Mouse (Mus musculus) liver, adult (tissue): ENCODE results near the gene Cox10.

Experiments used
- GATA4 ChIP-seq: IDR thresholded peaks from 2 replicates; pipeline ENCODE4 v1.6.1; 2014; ENCODE audit warnings: mild to moderate bottlenecking, low read length; ENCODE audit not compliant: insufficient replicate concordance

Gene Cox10

DNA sequence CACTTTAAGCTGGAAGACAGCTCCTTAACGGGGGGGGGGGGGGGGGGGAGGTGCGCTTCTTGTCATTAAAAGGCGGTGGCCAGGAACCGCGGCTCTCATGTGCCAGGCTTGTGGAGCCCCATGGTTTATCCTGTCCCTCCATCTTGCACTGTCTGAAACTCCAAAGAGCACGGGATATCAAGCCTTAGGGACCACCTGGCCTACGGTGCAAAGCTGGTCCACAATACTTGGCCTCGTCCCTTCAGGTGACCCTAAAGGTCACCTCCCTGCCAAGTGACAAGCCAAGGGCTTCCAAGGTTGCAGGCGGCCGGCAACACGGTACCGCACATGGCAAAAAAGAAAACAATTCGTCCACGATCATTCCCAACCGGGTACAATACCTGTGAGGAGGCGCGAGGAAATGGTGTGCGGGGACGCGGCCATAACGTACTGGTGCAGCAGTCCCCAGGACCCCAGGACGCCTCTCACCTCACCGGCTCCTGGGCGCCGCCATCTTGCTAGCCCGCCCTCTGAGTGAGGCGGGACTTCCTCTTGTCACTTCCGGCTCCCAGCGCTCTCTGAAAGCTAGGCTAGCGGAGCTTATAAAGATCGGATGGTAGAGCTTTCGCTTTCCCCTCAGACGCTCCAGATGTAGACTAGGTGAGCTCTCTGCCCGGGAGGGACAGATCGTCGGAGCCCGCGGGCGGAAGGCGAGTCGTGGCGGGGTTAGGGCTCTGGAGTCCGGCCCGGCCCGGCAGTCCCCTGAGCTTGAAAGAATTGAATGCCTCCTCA lies at the start of gene Cox10:
Cox10 (minus strand) TSS at position 513 of the 771 bp plus-strand sequence.
- peak; percentile 14; the same call in 1 of the 2 replicates for TF ChIP-seq GATA4

DNA sequence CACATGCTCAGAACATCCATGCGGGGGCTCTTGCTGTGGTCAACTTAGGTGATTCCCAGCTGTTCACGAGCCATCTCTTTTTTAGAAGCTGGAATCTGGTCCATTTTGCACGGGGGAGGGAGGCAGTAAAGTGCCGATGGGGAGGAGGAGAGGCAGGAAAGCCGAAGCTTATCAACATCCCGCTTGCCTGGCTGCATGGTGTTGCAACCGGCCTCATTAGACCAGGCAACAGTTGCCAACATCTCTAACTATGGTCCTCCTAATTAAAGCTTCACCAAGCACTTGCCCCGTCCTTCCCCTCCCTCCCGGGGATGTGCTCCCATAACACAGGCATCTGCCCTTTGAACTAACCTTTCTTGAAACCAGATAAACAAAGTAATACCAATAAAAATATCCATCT lies 48.7 kb upstream of the Cox10 start:
- peak; percentile 66; the same call in 1 of the 2 replicates for TF ChIP-seq GATA4

- TF ChIP-seq GATA4 = no peak
Measured at GRCm38 (mm10) chr11:64125471-64125870, 46.2 kb upstream of the Cox10 start.

GRCm38 (mm10) chr11:64116711-64117110 lies 37.4 kb upstream of the Cox10 start:
- no peak for TF ChIP-seq GATA4

DNA sequence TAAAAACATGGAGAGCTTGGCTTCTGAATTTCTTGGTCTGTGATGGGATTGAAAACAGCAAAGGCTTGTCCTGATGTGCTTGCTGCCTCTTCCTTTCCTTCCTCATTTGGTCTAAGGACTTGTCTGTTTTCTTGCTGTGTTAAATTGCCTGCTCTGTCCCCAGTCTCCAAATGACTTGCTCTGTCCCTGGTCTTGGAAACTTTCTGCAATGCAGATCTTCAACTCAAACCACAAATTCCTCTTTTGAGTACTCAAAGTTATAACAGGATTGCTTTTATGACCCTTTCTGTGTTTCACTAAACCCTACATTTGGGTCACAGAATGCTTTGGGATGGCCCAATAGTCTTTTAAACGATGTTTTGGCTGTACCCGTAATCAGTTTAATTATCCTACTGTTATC lies 36.6 kb upstream of the Cox10 start:
- no peak for TF ChIP-seq GATA4

- no peak for TF ChIP-seq GATA4
Measured at GRCm38 (mm10) chr11:64115101-64115500, 35.8 kb upstream of the Cox10 start.

DNA sequence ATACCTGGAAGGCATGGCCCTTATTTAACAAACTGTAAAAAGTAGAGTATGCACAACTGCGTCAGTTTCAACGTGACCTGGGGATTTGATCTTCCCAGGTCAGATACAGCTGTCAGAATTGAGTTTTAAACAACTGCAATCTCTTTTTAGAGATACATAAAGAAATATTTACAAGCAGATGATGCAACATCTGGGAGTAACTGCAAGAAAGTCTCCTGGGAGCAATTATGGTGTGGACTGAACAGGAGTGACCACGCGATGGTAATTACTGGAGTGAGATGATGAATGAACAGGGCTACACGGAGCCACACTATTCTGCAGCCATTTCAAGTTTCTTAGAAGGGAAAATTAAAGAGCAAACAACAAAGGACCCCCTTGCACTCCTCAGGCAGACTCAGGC lies 20.8 kb upstream of the Cox10 start:
- TF ChIP-seq GATA4 = no peak

- no peak for TF ChIP-seq GATA4
Measured at GRCm38 (mm10) chr11:64093058-64093457, 13.8 kb upstream of the Cox10 start.

DNA sequence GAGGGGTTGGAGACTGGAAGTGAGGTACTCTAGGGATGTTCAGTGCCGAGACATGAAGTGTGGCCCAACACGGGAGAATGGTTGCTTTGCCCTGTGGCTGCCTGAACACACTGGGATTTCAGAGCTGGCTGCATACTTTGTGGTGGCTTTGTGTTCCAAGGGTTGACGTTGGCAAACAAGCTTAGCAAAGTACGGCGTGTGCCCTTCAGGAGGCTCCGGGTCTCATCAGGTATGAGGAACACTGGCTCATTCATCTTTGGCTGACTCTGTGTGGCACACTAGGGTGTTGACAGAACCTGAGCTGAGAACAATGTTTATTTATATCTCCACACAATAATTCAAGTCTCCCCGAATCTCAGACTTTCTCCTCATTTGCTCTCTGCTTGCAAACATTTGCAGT lies 11.9 kb upstream of the Cox10 start:
- no peak for TF ChIP-seq GATA4

DNA sequence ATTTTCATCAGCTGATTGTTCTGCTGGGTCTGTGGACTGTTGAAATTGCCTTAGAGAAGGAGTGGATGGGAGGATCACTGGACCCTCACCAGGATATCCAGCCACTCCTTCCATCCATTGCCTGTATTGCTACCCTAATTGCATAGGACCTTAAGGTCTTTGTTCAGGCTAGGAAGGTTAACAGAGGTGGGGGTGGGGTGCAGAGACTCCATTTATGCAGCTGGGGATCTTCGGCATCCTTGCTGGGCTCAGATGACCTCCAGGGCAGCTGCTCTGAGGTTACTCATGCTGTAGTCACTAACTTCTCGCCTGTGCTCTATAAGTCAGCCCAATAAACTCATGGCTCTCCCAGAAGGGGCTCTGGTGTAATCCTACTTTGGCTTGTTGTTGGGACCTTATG lies 10.4 kb upstream of the Cox10 start:
- no peak for TF ChIP-seq GATA4

GRCm38 (mm10) chr11:64085888-64086287 lies 6.6 kb upstream of the Cox10 start:
- no peak for TF ChIP-seq GATA4

GRCm38 (mm10) chr11:64079727-64080081 lies 436 bp upstream of the Cox10 start:
- no peak for TF ChIP-seq GATA4

DNA sequence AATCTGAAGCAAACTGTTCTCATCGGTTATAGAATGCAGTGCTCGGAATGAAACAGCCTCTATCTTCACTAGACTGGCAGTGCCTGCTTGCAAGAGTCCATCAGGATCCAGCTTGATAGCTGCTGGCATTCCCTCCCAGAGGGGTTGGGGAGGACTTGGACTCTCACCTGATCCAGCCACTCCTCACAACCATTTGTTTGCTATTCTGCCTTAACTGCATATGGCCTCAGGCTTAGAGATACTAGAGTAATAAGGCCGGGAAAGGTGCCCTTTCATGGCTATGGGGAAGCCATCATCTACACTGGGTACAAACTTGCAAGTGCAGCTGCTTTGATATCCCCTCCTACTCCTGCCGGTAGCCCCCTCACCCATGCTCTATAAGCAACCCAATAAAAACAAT lies 3.1 kb downstream of the Cox10 start:
- no peak for TF ChIP-seq GATA4

DNA sequence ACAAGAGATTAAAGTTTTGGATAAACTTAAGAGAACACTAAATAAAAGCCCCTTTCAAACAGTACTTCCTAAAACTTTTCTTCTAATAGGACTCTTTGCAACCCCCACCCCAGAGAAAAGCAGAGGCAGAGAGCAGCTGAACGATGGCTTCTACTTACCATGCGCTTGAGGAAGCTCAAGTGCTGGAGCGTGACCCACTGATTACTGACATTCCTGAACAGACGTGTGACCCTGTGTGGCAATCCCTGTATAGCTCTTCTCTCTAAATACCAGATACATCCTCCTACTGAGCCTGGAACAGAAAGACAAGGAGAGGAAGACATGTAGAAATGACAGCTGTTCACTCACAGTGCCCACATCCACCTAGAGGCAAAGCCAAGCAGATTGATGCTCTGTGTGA lies 5.9 kb downstream of the Cox10 start:
- TF ChIP-seq GATA4 = no peak

DNA sequence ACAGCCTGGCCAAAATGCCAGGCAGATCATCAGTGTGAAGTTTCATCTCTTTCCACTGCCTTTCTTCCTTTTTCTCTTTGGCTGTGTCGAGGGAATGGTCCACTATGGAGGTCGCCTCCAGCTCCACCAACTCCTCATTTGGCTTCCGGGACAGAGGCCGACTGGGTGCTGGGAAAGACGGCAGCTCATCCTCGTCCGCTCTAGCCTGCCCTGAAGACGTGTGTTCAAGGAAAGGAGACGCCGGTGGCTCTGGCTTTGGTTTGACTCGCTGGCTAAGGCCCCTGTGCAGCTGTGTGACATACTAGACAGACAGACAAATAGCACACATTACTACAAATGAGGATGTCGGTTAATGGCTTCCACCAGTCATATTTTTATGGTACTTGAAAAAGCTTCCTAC lies 7.7 kb downstream of the Cox10 start:
- TF ChIP-seq GATA4 = no peak

DNA sequence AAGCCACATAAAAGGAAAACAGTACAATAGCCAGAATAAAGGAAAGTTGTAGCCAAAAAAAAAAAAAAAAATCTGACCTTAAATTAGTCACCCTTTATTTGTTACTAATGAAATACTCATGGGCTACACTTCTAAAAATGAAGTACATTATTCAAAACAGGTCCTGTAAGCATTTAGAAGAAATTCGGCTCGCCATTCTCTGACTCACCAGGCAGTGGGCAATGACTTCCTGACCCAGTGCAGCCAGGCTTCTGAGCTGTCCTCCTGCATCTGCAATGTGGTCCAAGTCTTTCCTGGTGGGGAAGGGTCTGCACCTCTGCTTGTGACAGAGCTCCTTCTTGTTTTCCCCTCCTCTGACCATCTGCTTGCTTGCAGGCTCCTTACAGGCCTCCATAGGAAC lies 13.3 kb downstream of the Cox10 start:
- TF ChIP-seq GATA4 = no peak

DNA sequence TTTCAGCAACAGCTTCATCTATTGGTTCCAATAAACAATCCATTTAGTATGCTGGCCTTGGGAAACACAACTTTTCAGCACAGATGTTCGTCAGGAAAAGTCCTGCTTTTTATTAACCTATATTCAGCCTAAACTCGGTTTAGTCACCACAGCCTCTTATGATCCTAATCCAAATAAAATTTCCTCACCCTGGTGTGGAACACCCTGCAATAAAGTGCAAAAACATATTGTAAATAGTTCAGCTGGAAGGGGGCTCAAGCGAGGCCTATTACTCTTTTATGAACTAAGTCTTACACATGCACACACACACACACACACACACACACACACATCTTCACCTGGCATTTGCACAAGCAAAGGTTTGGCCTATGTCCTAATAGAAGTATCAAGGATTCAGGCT lies 16.1 kb downstream of the Cox10 start:
- no peak for TF ChIP-seq GATA4

DNA sequence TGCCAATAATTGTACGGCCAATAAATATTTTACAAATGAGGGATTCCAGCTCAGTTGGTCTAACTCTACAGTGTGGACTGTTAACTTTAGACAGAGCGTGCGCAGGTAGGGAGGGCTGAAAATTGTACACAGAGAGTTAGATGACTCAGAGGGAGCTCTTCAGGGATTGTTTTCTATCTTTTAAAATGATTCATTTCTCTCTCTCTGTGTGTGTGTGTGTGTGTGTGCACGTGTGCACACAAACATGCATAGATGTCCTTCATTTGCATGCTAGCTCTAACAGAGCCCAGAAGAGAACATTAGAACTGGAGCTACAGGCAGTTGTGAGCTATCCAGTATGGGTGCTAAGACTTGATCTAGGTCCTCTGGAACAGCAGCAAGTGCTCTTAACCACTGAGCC lies 17.0 kb downstream of the Cox10 start:
- no peak for TF ChIP-seq GATA4

DNA sequence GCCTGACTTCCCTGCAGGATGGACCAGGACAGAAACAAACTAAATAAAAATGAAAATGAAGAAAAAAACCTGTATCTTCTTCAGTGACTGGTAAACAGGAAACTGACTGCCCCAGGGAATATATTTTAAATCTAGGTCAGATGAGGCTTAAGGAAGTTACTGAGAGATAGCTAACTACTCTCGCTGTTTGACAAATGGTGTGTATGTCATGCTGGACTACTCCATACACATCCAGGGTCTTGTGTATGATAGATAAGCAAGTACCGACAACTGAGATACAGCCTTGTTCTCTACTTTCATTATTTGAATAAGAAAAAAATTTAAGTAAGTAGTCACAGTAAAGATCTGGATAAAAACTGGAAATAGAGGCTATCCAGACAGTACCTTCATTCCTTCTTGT lies 20.0 kb downstream of the Cox10 start:
- TF ChIP-seq GATA4 = no peak
